8 mouse cellular contexts compared by ENCODE assay signal in genomic region chr12:100778934-100779865, GRCm38 (mm10). TPM values are rescaled to one million over a fixed set of nuclear protein-coding genes. Genes with fewer than 3 reads are reported as not detected.
DNase-seq lines count a peak whose midpoint lies in the region; ATAC-seq and TF ChIP-seq lines count a peak whose summit lies in the region.

Dglucy (plus strand) TSS chr12:100779057.

- 42% methylated on average over 12 of the region's 12 CpGs for WGBS in forebrain, embryonic 13.5 days
- 19% methylated on average over 12 of the region's 12 CpGs for WGBS in heart, postnatal 0 days
- 31% methylated on average over 12 of the region's 12 CpGs for WGBS in liver, embryonic 15.5 days (ENCODE audit: insufficient replicate concordance)
- WGBS in neural tube, embryonic 14.5 days = 38% methylated on average over 12 of the region's 12 CpGs

- ATAC-seq in CD4-positive, CD25-positive, alpha-beta regulatory T cell, adult 4 months = peak; percentile 97
- ATAC-seq in forebrain, embryonic 13.5 days = peak; percentile 96
- ATAC-seq in heart, postnatal 0 days (ENCODE audit: insufficient read depth, low read depth) = peak; percentile 97
- ATAC-seq in liver, embryonic 15.5 days (ENCODE audit: insufficient read depth) = peak; percentile 63; the same call in 1 of the 2 replicates
- peak; percentile 97 for ATAC-seq in neural tube, embryonic 14.5 days (ENCODE audit: low read depth)

- H3K4me3 ChIP-seq in bone marrow macrophage, adult 2 months (ENCODE audit: insufficient read depth, low read length) = peak within 1 kb of the TSS; percentile 79
- H3K4me3 ChIP-seq in forebrain, embryonic 13.5 days = peak within 1 kb of the TSS; percentile 18
- H3K4me3 ChIP-seq in heart, postnatal 0 days (ENCODE audit: low read depth, low read length) = peak within 1 kb of the TSS; percentile 45
- H3K4me3 ChIP-seq in liver, embryonic 15.5 days (replicated peaks) = peak within 1 kb of the TSS; percentile 27
- H3K4me3 ChIP-seq in neural tube, embryonic 14.5 days (ENCODE audit: low read depth, low read length) = peak within 1 kb of the TSS; percentile 15; the same call in 1 of the 2 replicates

- H3K27me3 ChIP-seq in forebrain, embryonic 13.5 days = no peaks in the 10 kb centered on the region
- no peaks in the 10 kb centered on the region for H3K27me3 ChIP-seq in heart, postnatal 0 days (ENCODE audit: control insufficient read depth, insufficient read depth, low read length)
- H3K27me3 ChIP-seq in liver, embryonic 15.5 days = no peaks in the 10 kb centered on the region
- H3K27me3 ChIP-seq in neural tube, embryonic 14.5 days (ENCODE audit: control insufficient read depth, insufficient read depth, low read length) = no peaks in the 10 kb centered on the region

- H3K9me3 ChIP-seq in forebrain, embryonic 13.5 days (replicated peaks) = no peaks in the 10 kb centered on the region
- H3K9me3 ChIP-seq in heart, postnatal 0 days (replicated peaks; ENCODE audit: control insufficient read depth, low read length) = no peaks in the 10 kb centered on the region
- H3K9me3 ChIP-seq in liver, embryonic 15.5 days (replicated peaks) = no peaks in the 10 kb centered on the region
- no peaks in the 10 kb centered on the region for H3K9me3 ChIP-seq in neural tube, embryonic 14.5 days (ENCODE audit: control insufficient read depth, low read length)

- TF ChIP-seq POLR2A in bone marrow macrophage, adult 2 months (IDR thresholded peaks at IDR 0.05; ENCODE audit: borderline replicate concordance, low read depth, low read length) = peak; percentile 98

- peak within 1 kb of the TSS; percentile 42 for H3K4me2 ChIP-seq in forebrain, embryonic 13.5 days
- peak within 1 kb of the TSS; percentile 61 for H3K4me2 ChIP-seq in heart, postnatal 0 days (ENCODE audit: low read depth, low read length)
- peak within 1 kb of the TSS; percentile 21; the same call in 1 of the 2 replicates for H3K4me2 ChIP-seq in liver, embryonic 15.5 days
- peak within 1 kb of the TSS; percentile 37 for H3K4me2 ChIP-seq in neural tube, embryonic 14.5 days (ENCODE audit: low read depth, low read length)

- no peak for TF ChIP-seq CTCF in bone marrow macrophage, adult 2 months (IDR thresholded peaks at IDR 0.05; ENCODE audit: low read depth, low read length)
- no peak for TF ChIP-seq CTCF in heart, postnatal 0 days (IDR thresholded peaks at IDR 0.05; ENCODE audit: low read depth)

- H3K27ac ChIP-seq in bone marrow macrophage, adult 2 months (ENCODE audit: insufficient read depth, low read depth, low read length) = peak within 1 kb of the TSS; percentile 93
- H3K27ac ChIP-seq in forebrain, embryonic 13.5 days = peak within 1 kb of the TSS; percentile 85
- peak within 1 kb of the TSS; percentile 90 for H3K27ac ChIP-seq in heart, postnatal 0 days (ENCODE audit: low read depth)
- H3K27ac ChIP-seq in liver, embryonic 15.5 days (replicated peaks) = peak within 1 kb of the TSS; percentile 22
- peak within 1 kb of the TSS; percentile 71 for H3K27ac ChIP-seq in neural tube, embryonic 14.5 days (ENCODE audit: low read depth, low read length)

- no peaks in the 10 kb centered on the region for H3K36me3 ChIP-seq in forebrain, embryonic 13.5 days (ENCODE audit: poor library complexity, severe bottlenecking)
- no peaks in the 10 kb centered on the region for H3K36me3 ChIP-seq in heart, postnatal 0 days (replicated peaks; ENCODE audit: control insufficient read depth, insufficient read depth, low read length)
- no peaks in the 10 kb centered on the region for H3K36me3 ChIP-seq in liver, embryonic 15.5 days (replicated peaks)
- no peaks in the 10 kb centered on the region for H3K36me3 ChIP-seq in neural tube, embryonic 14.5 days (ENCODE audit: control insufficient read depth, insufficient read depth, low read length)

- H3K9ac ChIP-seq in forebrain, embryonic 13.5 days = 0 out of 2 replicates have a peak within 1 kb of the TSS, but pooled peaks have one; percentile 17
- peak within 1 kb of the TSS; percentile 62 for H3K9ac ChIP-seq in heart, postnatal 0 days (replicated peaks; ENCODE audit: low read depth, low read length)
- no peak within 1 kb of the TSS for H3K9ac ChIP-seq in liver, embryonic 15.5 days
- H3K9ac ChIP-seq in neural tube, embryonic 14.5 days (replicated peaks; ENCODE audit: low read depth, low read length) = peak within 1 kb of the TSS; percentile 29; the same call in 1 of the 2 replicates

- no peak for TF ChIP-seq EP300 in heart, postnatal 0 days (IDR thresholded peaks at IDR 0.05; ENCODE audit: low read depth)

- peak; percentile 91 for DNase-seq in heart, postnatal 0 days (ENCODE audit: low spot score)
- DNase-seq in kidney, postnatal 36 days = peak; percentile 96 to 97
- peak; percentile 84 for DNase-seq in testis, postnatal 14 days (ENCODE audit: low spot score)

- H3K4me1 ChIP-seq in bone marrow macrophage, adult 2 months (ENCODE audit: control insufficient read depth, insufficient read depth, low read length) = peaks cover 59% of the 10 kb centered on the region
- H3K4me1 ChIP-seq in forebrain, embryonic 13.5 days = peaks cover 17% of the 10 kb centered on the region
- H3K4me1 ChIP-seq in heart, postnatal 0 days (ENCODE audit: control insufficient read depth, insufficient read depth) = peaks cover 13% of the 10 kb centered on the region; the same call in 1 of the 2 replicates
- peaks cover 10% of the 10 kb centered on the region; the same call in 1 of the 2 replicates for H3K4me1 ChIP-seq in liver, embryonic 15.5 days (replicated peaks)
- peaks cover 8% of the 10 kb centered on the region; the same call in 1 of the 2 replicates for H3K4me1 ChIP-seq in neural tube, embryonic 14.5 days (ENCODE audit: control insufficient read depth, insufficient read depth, low read length)

RNA-seq across cellular contexts. Expression of gene Dglucy, which starts in this region (rescaled TPM):
- 10 to 100 TPM; 13.1 to 17.1 TPM for polyA plus RNA-seq in CD4-positive, CD25-positive, alpha-beta regulatory T cell, adult 4 months (2017; shearing (Covaris generic))
- 30.9 and 34.1 TPM in 2 replicates for polyA plus RNA-seq in bone marrow macrophage, adult 2 months (2012; ENCODE audit: insufficient read depth, insufficient read length, missing spikeins)
- polyA plus RNA-seq in forebrain, embryonic 13.5 days (2015; fragmentation: Nextera tagmentation; extraction: Ambion mirVana) = 1.9 and 2.0 TPM in 2 replicates
- total RNA-seq in heart, postnatal 0 days (2014; rRNA removed; ENCODE audit: low replicate concordance) = 6.4 and 12.4 TPM in 2 replicates
- polyA plus RNA-seq in heart, postnatal 0 days (2015; fragmentation: Nextera tagmentation; extraction: Ambion mirVana) = 7.9 and 9.2 TPM in 2 replicates
- 1.2 and 1.4 TPM in 2 replicates for polyA plus RNA-seq in liver, embryonic 15.5 days (2015; fragmentation: Nextera tagmentation; extraction: Ambion mirVana)
- 1.9 and 4.0 TPM in 2 replicates for polyA plus RNA-seq in neural tube, embryonic 14.5 days (2014; fragmentation: Nextera tagmentation; extraction: Ambion mirVana)

Comparison
In these comparisons a context has a peak if more than half of its experiments do, and no peak if none do; other contexts are left out.
1. Peak in every context shown above with its lines: DNase-seq, ATAC-seq, H3K4me3 ChIP-seq and H3K27ac ChIP-seq.
2. H3K27ac ChIP-seq: peak in every context shown above with its lines; median percentile 93 in bone marrow macrophage, adult 2 months; 90 in heart, postnatal 0 days; 85 in forebrain, embryonic 13.5 days; 71 in neural tube, embryonic 14.5 days; 22 in liver, embryonic 15.5 days.
3. H3K4me3 ChIP-seq: peak in every context shown above with its lines; median percentile 79 in bone marrow macrophage, adult 2 months; 45 in heart, postnatal 0 days; 27 in liver, embryonic 15.5 days; 18 in forebrain, embryonic 13.5 days; 15 in neural tube, embryonic 14.5 days.